Mouse (Mus musculus) limb, embryonic 10.5 days (tissue): Measurements from ENCODE around the gene Kif24. TPM values are rescaled to one million over a fixed set of nuclear protein-coding genes. Genes with fewer than 3 reads are reported as not detected.

Experiments
- DNase-seq: peaks from one replicate; pipeline ENCODE4 v3.0.0-alpha.2; 2017; ENCODE audit warnings: low spot score
- H3K27ac ChIP-seq: fragments of 300-500 bp; sonication (generic); 2 replicates; pipeline ENCODE4 v1.5.1; 2016; ENCODE audit warnings: mild to moderate bottlenecking
- H3K27me3 ChIP-seq: fragments of 300-500 bp; sonication (generic); 2 replicates; pipeline ENCODE4 v1.6.1; 2016; ENCODE audit warnings: low read depth, mild to moderate bottlenecking; ENCODE audit not compliant: poor library complexity, severe bottlenecking
- H3K36me3 ChIP-seq: fragments of 300-500 bp; sonication (generic); 2 replicates; pipeline ENCODE4 v1.6.1; 2016; ENCODE audit warnings: mild to moderate bottlenecking, moderate library complexity
- H3K4me1 ChIP-seq: fragments of 300-500 bp; sonication (generic); 2 replicates; pipeline ENCODE4 v1.6.1; 2016
- H3K4me3 ChIP-seq: fragments of 300-500 bp; sonication (generic); 2 replicates; pipeline ENCODE4 v1.5.1; 2016; ENCODE audit warnings: mild to moderate bottlenecking, moderate library complexity
- H3K9me3 ChIP-seq: fragments of 300-500 bp; sonication (generic); replicated peaks from 2 replicates; pipeline ENCODE4 v1.6.1; 2016; ENCODE audit warnings: mild to moderate bottlenecking
- WGBS: fragments of 180-500 bp; shearing (Covaris S2); methylation state at CpG from one replicate; pipeline ENCODE4 v1.1.7; 2016; 5-methylcytosine and 5-hydroxymethylcytosine counted together
- polyA plus RNA-seq: library from polyadenylated mRNA; unstranded; fragments of >200 nt; fragmentation: Nextera tagmentation; extraction: Ambion mirVana; gene quantifications from 2 replicates; pipeline ENCODE4 v1.2.1, GENCODE M21; 2016

The Kif24 gene
- polyA plus RNA-seq, 1 experiment from 2014 or later: 14.5 TPM

- Histone ChIP-seq H3K36me3 (peaks cover 92% of the 10 kb centered on the region), H3K4me3 (no peak overlapping the region), H3K9me3 (no peaks in the 10 kb centered on the region), H3K4me1 (no peaks in the 10 kb centered on the region), H3K27ac (no peak overlapping the region), H3K27me3 (no peaks in the 10 kb centered on the region)
- WGBS: 89% methylated on average over 7 of the region's 7 CpGs
- DNase-seq: no peak
Observed at GRCm38 (mm10) chr4:41387755-41388469, 76.8 kb downstream of the Kif24 start.

GRCm38 (mm10) chr4:41386412-41386975, 78.2 kb downstream of the Kif24 start:
- H3K27me3 ChIP-seq: no peaks in the 10 kb centered on the region
- WGBS: 84% methylated on average over 1 of the region's 1 CpGs

GRCm38 (mm10) chr4:41381213-41381950, 83.3 kb downstream of the Kif24 start:
- Histone ChIP-seq H3K9me3 (no peaks in the 10 kb centered on the region), H3K27me3 (no peaks in the 10 kb centered on the region), H3K4me1 (no peaks in the 10 kb centered on the region), H3K36me3 (peaks cover 95% of the 10 kb centered on the region), H3K4me3 (no peak overlapping the region), H3K27ac (no peak overlapping the region)
- DNase-seq: no peak
- 97% methylated on average over 5 of the region's 5 CpGs for WGBS

More at GRCm38 (mm10) chr4:41386412-41386975, 78.2 kb downstream of the Kif24 start:
- Histone ChIP-seq H3K27ac (no peak overlapping the region), H3K4me1 (no peaks in the 10 kb centered on the region), H3K4me3 (no peak overlapping the region), H3K36me3 (peaks cover 91% of the 10 kb centered on the region), H3K9me3 (no peaks in the 10 kb centered on the region)
- no peak for DNase-seq

GRCm38 (mm10) chr4:41377567-41377966, 87.1 kb downstream of the Kif24 start:
- no peaks in the 10 kb centered on the region for H3K4me1 ChIP-seq
- no peak for DNase-seq
- H3K27ac ChIP-seq: no peak overlapping the region
- H3K4me3 ChIP-seq: no peak overlapping the region
- no peaks in the 10 kb centered on the region for H3K27me3 ChIP-seq
- H3K9me3 ChIP-seq: no peaks in the 10 kb centered on the region
- H3K36me3 ChIP-seq: peaks cover 99% of the 10 kb centered on the region

- Histone ChIP-seq H3K27ac (no peak overlapping the region), H3K27me3 (no peaks in the 10 kb centered on the region), H3K4me1 (no peaks in the 10 kb centered on the region), H3K36me3 (peaks cover 84% of the 10 kb centered on the region), H3K4me3 (no peak overlapping the region), H3K9me3 (no peaks in the 10 kb centered on the region)
- no peak for DNase-seq
- 95% methylated on average over 9 of the region's 9 CpGs for WGBS
Observed at GRCm38 (mm10) chr4:41369702-41370437, 94.8 kb downstream of the Kif24 start.

- Histone ChIP-seq H3K9me3 (no peaks in the 10 kb centered on the region), H3K36me3 (peaks cover 68% of the 10 kb centered on the region), H3K27ac (no peak overlapping the region), H3K4me3 (no peak overlapping the region), H3K4me1 (no peaks in the 10 kb centered on the region), H3K27me3 (no peaks in the 10 kb centered on the region)
- 96% methylated on average over 4 of the region's 4 CpGs for WGBS
- DNase-seq: no peak
Observed at GRCm38 (mm10) chr4:41368198-41368597, 96.5 kb downstream of the Kif24 start.

- H3K9me3 ChIP-seq: no peaks in the 10 kb centered on the region
- DNase-seq: no peak
- H3K4me1 ChIP-seq: no peaks in the 10 kb centered on the region
- H3K27me3 ChIP-seq: no peaks in the 10 kb centered on the region
- 92% methylated on average over 3 of the region's 3 CpGs for WGBS
- H3K27ac ChIP-seq: no peak overlapping the region
- H3K36me3 ChIP-seq: peaks cover 23% of the 10 kb centered on the region
- no peak overlapping the region for H3K4me3 ChIP-seq
Observed at GRCm38 (mm10) chr4:41361059-41361458, 103.6 kb downstream of the Kif24 start.

- H3K27ac ChIP-seq: no peak overlapping the region
- WGBS: 93% methylated on average over 7 of the region's 7 CpGs
- peaks cover 40% of the 10 kb centered on the region for H3K36me3 ChIP-seq
- H3K4me1 ChIP-seq: no peaks in the 10 kb centered on the region
- H3K4me3 ChIP-seq: no peak overlapping the region
- no peak for DNase-seq
- H3K27me3 ChIP-seq: no peaks in the 10 kb centered on the region
- no peaks in the 10 kb centered on the region for H3K9me3 ChIP-seq
Observed at GRCm38 (mm10) chr4:41359358-41359757, 105.3 kb downstream of the Kif24 start.

- Histone ChIP-seq H3K4me1 (no peaks in the 10 kb centered on the region), H3K9me3 (no peaks in the 10 kb centered on the region), H3K4me3 (no peak overlapping the region), H3K36me3 (peaks cover 43% of the 10 kb centered on the region), H3K27ac (no peak overlapping the region), H3K27me3 (no peaks in the 10 kb centered on the region)
- no peak for DNase-seq
- 96% methylated on average over 2 of the region's 2 CpGs for WGBS
Observed at GRCm38 (mm10) chr4:41358669-41359068, 106.0 kb downstream of the Kif24 start.

GRCm38 (mm10) chr4:41357154-41357553, 107.5 kb downstream of the Kif24 start:
- Histone ChIP-seq H3K36me3 (peaks cover 55% of the 10 kb centered on the region), H3K9me3 (no peaks in the 10 kb centered on the region), H3K4me3 (no peak overlapping the region), H3K27ac (no peak overlapping the region), H3K27me3 (no peaks in the 10 kb centered on the region), H3K4me1 (no peaks in the 10 kb centered on the region)
- WGBS: 84% methylated on average over 2 of the region's 2 CpGs
- no peak for DNase-seq

GRCm38 (mm10) chr4:41353265-41353664, 111.4 kb downstream of the Kif24 start:
- no peak overlapping the region for H3K4me3 ChIP-seq
- no peak overlapping the region for H3K27ac ChIP-seq

GRCm38 (mm10) chr4:41352758-41353157, 111.9 kb downstream of the Kif24 start:
- Histone ChIP-seq H3K4me3 (no peak overlapping the region), H3K27me3 (no peaks in the 10 kb centered on the region), H3K27ac (no peak overlapping the region), H3K4me1 (peaks cover 12% of the 10 kb centered on the region; the same call in 1 of the 2 replicates), H3K36me3 (peaks cover 51% of the 10 kb centered on the region), H3K9me3 (no peaks in the 10 kb centered on the region)
- 96% methylated on average over 4 of the region's 4 CpGs for WGBS
- DNase-seq: no peak

More at GRCm38 (mm10) chr4:41353265-41353664, 111.4 kb downstream of the Kif24 start:
- no peak for DNase-seq
- Histone ChIP-seq H3K36me3 (peaks cover 53% of the 10 kb centered on the region), H3K27me3 (no peaks in the 10 kb centered on the region), H3K4me1 (peaks cover 7% of the 10 kb centered on the region; the same call in 1 of the 2 replicates), H3K9me3 (no peaks in the 10 kb centered on the region)
- WGBS: 96% methylated on average over 1 of the region's 1 CpGs
